Mouse (Mus musculus) forebrain, embryonic 15.5 days (tissue): ENCODE data around the gene Doxl2. TPM values are rescaled to one million over a fixed set of nuclear protein-coding genes. Genes with fewer than 3 reads are reported as not detected.
"Not testable (repeated sequence)": the region's sequence is repeated elsewhere in the genome, so short reads cannot be mapped to it uniquely, and the experiment has no call there.

Experiments
- ATAC-seq: fragments of 200-750 bp; cut with Nextera tagmentation; replicated peaks from 2 replicates; pipeline ENCODE4 v1.8.0; 2017; ENCODE audit warnings: mild to moderate bottlenecking, moderate TSS enrichment, moderate library complexity
- H3K27ac ChIP-seq: fragments of 300-500 bp; sonication (generic); replicated peaks from 2 replicates; pipeline ENCODE4 v1.5.1; 2015; ENCODE audit warnings: mild to moderate bottlenecking, inconsistent platforms
- H3K27me3 ChIP-seq: fragments of 300-500 bp; sonication (generic); 2 replicates; pipeline ENCODE4 v1.6.1; 2015; ENCODE audit warnings: inconsistent platforms
- H3K36me3 ChIP-seq: fragments of 300-500 bp; sonication (generic); 2 replicates; pipeline ENCODE4 v1.6.1; 2015; ENCODE audit warnings: mild to moderate bottlenecking, inconsistent platforms
- H3K4me1 ChIP-seq: fragments of 300-500 bp; sonication (generic); 2 replicates; pipeline ENCODE4 v1.6.1; 2015; ENCODE audit warnings: inconsistent platforms
- H3K4me2 ChIP-seq: fragments of 300-500 bp; sonication (generic); replicated peaks from 2 replicates; pipeline ENCODE4 v1.6.1; 2015; ENCODE audit warnings: mild to moderate bottlenecking, inconsistent platforms
- H3K4me3 ChIP-seq: fragments of 300-500 bp; sonication (generic); 2 replicates; pipeline ENCODE4 v1.5.1; 2015; ENCODE audit warnings: mild to moderate bottlenecking, inconsistent platforms
- H3K9ac ChIP-seq: fragments of 300-500 bp; sonication (generic); replicated peaks from 2 replicates; pipeline ENCODE4 v1.6.1; 2015; ENCODE audit warnings: mild to moderate bottlenecking, inconsistent platforms
- H3K9me3 ChIP-seq: fragments of 300-500 bp; sonication (generic); 2 replicates; pipeline ENCODE4 v1.6.1; 2016; ENCODE audit warnings: inconsistent platforms
- WGBS: fragments of 180-500 bp; shearing (Covaris S2); methylation state at CpG from one replicate; pipeline ENCODE4 v1.1.7; 2015; ENCODE audit warnings: mixed read lengths; 5-methylcytosine and 5-hydroxymethylcytosine counted together
- polyA plus RNA-seq: library from polyadenylated mRNA; unstranded; fragments of >200 nt; fragmentation: Nextera tagmentation; extraction: Ambion mirVana; gene quantifications from 2 replicates; pipeline ENCODE4 v1.2.1, GENCODE M21; 2015

The Doxl2 gene
- not detected in 2 replicates for polyA plus RNA-seq

- H3K27ac ChIP-seq, result no peak within 1 kb of the TSS
- H3K9me3 ChIP-seq, result no peaks in the 10 kb centered on the region
- H3K9ac ChIP-seq, result no peak within 1 kb of the TSS
- no peaks in the 10 kb centered on the region for H3K36me3 ChIP-seq
- H3K4me2 ChIP-seq, result no peak within 1 kb of the TSS
- no peak for ATAC-seq
- H3K4me1 ChIP-seq, result no peaks in the 10 kb centered on the region
- WGBS, result 93% methylated on average over 2 of the region's 2 CpGs
- H3K27me3 ChIP-seq, result no peaks in the 10 kb centered on the region
- H3K4me3 ChIP-seq, result no peak within 1 kb of the TSS
These were observed at the start of gene Doxl2 for GRCm38 (mm10) chr6:48974663-48975062. Gene Doxl2 (plus strand): TSS chr6:48974963.

- Histone ChIP-seq H3K4me3 (no peak within 1 kb of the TSS), H3K9me3 (no peaks in the 10 kb centered on the region), H3K9ac (no peak within 1 kb of the TSS), H3K36me3 (no peaks in the 10 kb centered on the region), H3K27me3 (no peaks in the 10 kb centered on the region), H3K4me1 (no peaks in the 10 kb centered on the region), H3K4me2 (no peak within 1 kb of the TSS), H3K27ac (no peak within 1 kb of the TSS)
- 93% methylated on average over 5 of the region's 5 CpGs for WGBS
- ATAC-seq, result no peak
These were observed 45.2 kb upstream of the Doxl2 start, which contains the start of gene 1600015I10Rik for GRCm38 (mm10) chr6:48929595-48929994. Gene 1600015I10Rik (plus strand): TSS chr6:48929895.

- no peak overlapping the region for H3K9ac ChIP-seq
- H3K36me3 ChIP-seq, result no peaks in the 10 kb centered on the region
- ATAC-seq, result no peak
- H3K9me3 ChIP-seq, result no peaks in the 10 kb centered on the region
- H3K4me1 ChIP-seq, result no peaks in the 10 kb centered on the region
- 82% methylated on average over 2 of the region's 2 CpGs for WGBS
- no peak overlapping the region for H3K27ac ChIP-seq
- H3K4me2 ChIP-seq, result no peak overlapping the region
- no peak overlapping the region for H3K4me3 ChIP-seq
- H3K27me3 ChIP-seq, result no peaks in the 10 kb centered on the region
These were observed 25.2 kb upstream of the Doxl2 start for GRCm38 (mm10) chr6:48949596-48949995.

GRCm38 (mm10) chr6:48950676-48951075, 24.1 kb upstream of the Doxl2 start:
- no peak for ATAC-seq
- no peaks in the 10 kb centered on the region for H3K27me3 ChIP-seq
- WGBS, result 91% methylated on average over 5 of the region's 5 CpGs

GRCm38 (mm10) chr6:48951630-48952029, 23.1 kb upstream of the Doxl2 start:
- Histone ChIP-seq H3K36me3 (no peaks in the 10 kb centered on the region), H3K9me3 (no peaks in the 10 kb centered on the region), H3K9ac (no peak overlapping the region), H3K27ac (no peak overlapping the region), H3K27me3 (no peaks in the 10 kb centered on the region), H3K4me3 (no peak overlapping the region), H3K4me1 (no peaks in the 10 kb centered on the region), H3K4me2 (no peak overlapping the region)
- WGBS, result 88% methylated on average over 6 of the region's 6 CpGs
- no peak for ATAC-seq

More at GRCm38 (mm10) chr6:48950676-48951075, 24.1 kb upstream of the Doxl2 start:
- no peaks in the 10 kb centered on the region for H3K9me3 ChIP-seq
- H3K4me1 ChIP-seq, result no peaks in the 10 kb centered on the region
- H3K9ac ChIP-seq, result no peak overlapping the region
- H3K27ac ChIP-seq, result no peak overlapping the region
- no peak overlapping the region for H3K4me2 ChIP-seq
- no peak overlapping the region for H3K4me3 ChIP-seq
- no peaks in the 10 kb centered on the region for H3K36me3 ChIP-seq

- 85% methylated on average over 5 of the region's 5 CpGs for WGBS
- Histone ChIP-seq H3K4me3 (no peak overlapping the region), H3K36me3 (no peaks in the 10 kb centered on the region), H3K27me3 (no peaks in the 10 kb centered on the region), H3K4me1 (no peaks in the 10 kb centered on the region), H3K9me3 (no peaks in the 10 kb centered on the region), H3K9ac (no peak overlapping the region), H3K4me2 (no peak overlapping the region), H3K27ac (no peak overlapping the region)
- no peak for ATAC-seq
These were observed 21.5 kb upstream of the Doxl2 start for GRCm38 (mm10) chr6:48953220-48953619.

- Histone ChIP-seq H3K4me1 (no peaks in the 10 kb centered on the region), H3K4me2 (no peak overlapping the region), H3K9ac (no peak overlapping the region), H3K36me3 (no peaks in the 10 kb centered on the region), H3K4me3 (no peak overlapping the region), H3K27ac (no peak overlapping the region), H3K27me3 (no peaks in the 10 kb centered on the region), H3K9me3 (no peaks in the 10 kb centered on the region)
- 86% methylated on average over 5 of the region's 5 CpGs for WGBS
- ATAC-seq, result no peak
These were observed 20.6 kb upstream of the Doxl2 start for GRCm38 (mm10) chr6:48954211-48954610.

- Histone ChIP-seq H3K4me3 (no peak overlapping the region), H3K4me1 (no peaks in the 10 kb centered on the region), H3K27me3 (no peaks in the 10 kb centered on the region), H3K4me2 (no peak overlapping the region), H3K9ac (no peak overlapping the region), H3K27ac (no peak overlapping the region), H3K36me3 (no peaks in the 10 kb centered on the region), H3K9me3 (no peaks in the 10 kb centered on the region)
- ATAC-seq, result 0 out of 2 replicates have a peak, but pooled peaks have one; percentile 48
- whole genome bisulfite sequencing, result 66% methylated on average over 1 of the region's 1 CpGs
These were observed 19.8 kb upstream of the Doxl2 start for GRCm38 (mm10) chr6:48954946-48955345.

GRCm38 (mm10) chr6:48956785-48957184, 18.0 kb upstream of the Doxl2 start:
- no peak for ATAC-seq

GRCm38 (mm10) chr6:48958053-48958452, 16.7 kb upstream of the Doxl2 start:
- no peaks in the 10 kb centered on the region for H3K27me3 ChIP-seq
- H3K27ac ChIP-seq, result no peak overlapping the region
- H3K9ac ChIP-seq, result no peak overlapping the region
- H3K36me3 ChIP-seq, result no peaks in the 10 kb centered on the region
- no peaks in the 10 kb centered on the region for H3K4me1 ChIP-seq
- no peaks in the 10 kb centered on the region for H3K9me3 ChIP-seq
- ATAC-seq, result no peak
- no peak overlapping the region for H3K4me3 ChIP-seq
- no peak overlapping the region for H3K4me2 ChIP-seq
- 74% methylated on average over 1 of the region's 1 CpGs for WGBS

More at GRCm38 (mm10) chr6:48956785-48957184, 18.0 kb upstream of the Doxl2 start:
- H3K9ac ChIP-seq, result no peak overlapping the region
- H3K36me3 ChIP-seq, result no peaks in the 10 kb centered on the region
- H3K27ac ChIP-seq, result no peak overlapping the region
- no peaks in the 10 kb centered on the region for H3K9me3 ChIP-seq
- no peaks in the 10 kb centered on the region for H3K27me3 ChIP-seq
- H3K4me1 ChIP-seq, result no peaks in the 10 kb centered on the region
- 88% methylated on average over 4 of the region's 4 CpGs for WGBS
- H3K4me3 ChIP-seq, result no peak overlapping the region
- no peak overlapping the region for H3K4me2 ChIP-seq

GRCm38 (mm10) chr6:48959151-48959550, 15.6 kb upstream of the Doxl2 start:
- not testable (repeated sequence) for H3K4me2 ChIP-seq, H3K27me3 ChIP-seq, ATAC-seq, H3K27ac ChIP-seq, H3K9me3 ChIP-seq, H3K4me1 ChIP-seq, H3K36me3 ChIP-seq, H3K9ac ChIP-seq, H3K4me3 ChIP-seq
- 31% methylated on average over 7 of the region's 7 CpGs for WGBS

GRCm38 (mm10) chr6:48966696-48967095, 8.1 kb upstream of the Doxl2 start:
- H3K27ac ChIP-seq, H3K4me1 ChIP-seq, H3K9me3 ChIP-seq, ATAC-seq, H3K4me2 ChIP-seq, H3K4me3 ChIP-seq, H3K9ac ChIP-seq, H3K27me3 ChIP-seq, H3K36me3 ChIP-seq: not testable (repeated sequence)
- WGBS, result 89% methylated on average over 5 of the region's 5 CpGs

- Histone ChIP-seq H3K27ac (no peak overlapping the region), H3K36me3 (no peaks in the 10 kb centered on the region), H3K4me1 (no peaks in the 10 kb centered on the region), H3K27me3 (no peaks in the 10 kb centered on the region), H3K9ac (no peak overlapping the region), H3K4me3 (no peak overlapping the region), H3K9me3 (no peaks in the 10 kb centered on the region), H3K4me2 (no peak overlapping the region)
- ATAC-seq, result no peak
These were observed 6.9 kb upstream of the Doxl2 start for GRCm38 (mm10) chr6:48967868-48968267.
